Mouse (Mus musculus) adrenal gland, adult 2 months (tissue): ENCODE data around the gene Naxd. TPM values are rescaled to one million over a fixed set of nuclear protein-coding genes. Genes with fewer than 3 reads are reported as not detected.
"Not testable (repeated sequence)": the region's sequence is repeated elsewhere in the genome, so short reads cannot be mapped to it uniquely, and the experiment has no call there.

Source experiments
- DNase-seq: peaks from one replicate; pipeline ENCODE4 v3.0.0; 2021
- long read RNA-seq: library from polyadenylated mRNA; stranded (forward); transcript quantifications from one replicate; pipeline ENCODE4 v2.0.0, GENCODE M21; 2021
- polyA plus RNA-seq: library from polyadenylated mRNA; depleted of rRNA; stranded (reverse); fragments of >200 nt; gene quantifications from 2 replicates; pipeline ENCODE4 v1.2.3, GENCODE M21; 2012; rRNA removed
- total RNA-seq, 2 experiments: library from RNA; stranded (reverse); gene quantifications; 2 replicates each; pipeline ENCODE4 v1.2.3; 2021

The Naxd gene
- total RNA-seq (10 to 100 TPM; 67.2 to 75.3 TPM), polyA plus RNA-seq (103 and 114 TPM in 2 replicates)
- long read RNA-seq, transcript Naxd-201 (10 exons, 1,359 nt), result minor isoform, 31 of 80 reads
- long read RNA-seq, transcript Naxd-202 (10 exons, 1,307 nt), result major isoform, 41 of 80 reads
- long read RNA-seq, partial matches to known transcripts, result 2 of 80 reads
- long read RNA-seq, other reads (novel, unspliced or antisense), result 6 of 80 reads

- DNase-seq, result peak; percentile 95
These were observed at the start of gene Naxd for GRCm38 (mm10) chr8:11497017-11497990. Gene Naxd (plus strand): TSS chr8:11497506.

- DNase-seq, result no peak
These were observed 49.3 kb upstream of the Naxd start for GRCm38 (mm10) chr8:11447910-11448570.

- peak; percentile 38 for DNase-seq
These were observed 46.9 kb upstream of the Naxd start for GRCm38 (mm10) chr8:11450184-11451113.

- DNase-seq, result no peak
These were observed 45.2 kb upstream of the Naxd start for GRCm38 (mm10) chr8:11452152-11452551.

- no peak for DNase-seq
These were observed 44.7 kb upstream of the Naxd start for GRCm38 (mm10) chr8:11452559-11452958.

- no peak for DNase-seq
These were observed 44.3 kb upstream of the Naxd start for GRCm38 (mm10) chr8:11452974-11453373.

- no peak for DNase-seq
These were observed 43.1 kb upstream of the Naxd start for GRCm38 (mm10) chr8:11454228-11454627.

GRCm38 (mm10) chr8:11457278-11457677 is 40.0 kb upstream of the Naxd start:
- DNase-seq, result no peak

GRCm38 (mm10) chr8:11457981-11458836 is 39.1 kb upstream of the Naxd start:
- no peak for DNase-seq

GRCm38 (mm10) chr8:11459016-11459415 is 38.3 kb upstream of the Naxd start:
- peak; percentile 66 for DNase-seq

- peak; percentile 59 for DNase-seq
These were observed 36.4 kb upstream of the Naxd start for GRCm38 (mm10) chr8:11460934-11461333.

- peak; percentile 82 for DNase-seq
These were observed 35.5 kb upstream of the Naxd start for GRCm38 (mm10) chr8:11461847-11462246.

GRCm38 (mm10) chr8:11462641-11463040 is 34.7 kb upstream of the Naxd start:
- DNase-seq, result no peak

GRCm38 (mm10) chr8:11463541-11463888 is 33.8 kb upstream of the Naxd start:
- DNase-seq, result no peak

GRCm38 (mm10) chr8:11463889-11464706 is 33.2 kb upstream of the Naxd start:
- DNase-seq, result peak; percentile 77

- no peak for DNase-seq
These were observed 32.7 kb upstream of the Naxd start for GRCm38 (mm10) chr8:11464707-11464964.

GRCm38 (mm10) chr8:11465619-11466018 is 31.7 kb upstream of the Naxd start:
- no peak for DNase-seq

- DNase-seq, result not testable (repeated sequence)
These were observed 30.8 kb upstream of the Naxd start for GRCm38 (mm10) chr8:11466528-11466927.

- peak; percentile 56 for DNase-seq
These were observed 28.2 kb upstream of the Naxd start for GRCm38 (mm10) chr8:11469095-11469494.

- DNase-seq, result no peak
These were observed 26.6 kb upstream of the Naxd start for GRCm38 (mm10) chr8:11470694-11471093.
